Comparison of ENCODE assay signal across 9 mouse cellular contexts in the genomic region with DNA sequence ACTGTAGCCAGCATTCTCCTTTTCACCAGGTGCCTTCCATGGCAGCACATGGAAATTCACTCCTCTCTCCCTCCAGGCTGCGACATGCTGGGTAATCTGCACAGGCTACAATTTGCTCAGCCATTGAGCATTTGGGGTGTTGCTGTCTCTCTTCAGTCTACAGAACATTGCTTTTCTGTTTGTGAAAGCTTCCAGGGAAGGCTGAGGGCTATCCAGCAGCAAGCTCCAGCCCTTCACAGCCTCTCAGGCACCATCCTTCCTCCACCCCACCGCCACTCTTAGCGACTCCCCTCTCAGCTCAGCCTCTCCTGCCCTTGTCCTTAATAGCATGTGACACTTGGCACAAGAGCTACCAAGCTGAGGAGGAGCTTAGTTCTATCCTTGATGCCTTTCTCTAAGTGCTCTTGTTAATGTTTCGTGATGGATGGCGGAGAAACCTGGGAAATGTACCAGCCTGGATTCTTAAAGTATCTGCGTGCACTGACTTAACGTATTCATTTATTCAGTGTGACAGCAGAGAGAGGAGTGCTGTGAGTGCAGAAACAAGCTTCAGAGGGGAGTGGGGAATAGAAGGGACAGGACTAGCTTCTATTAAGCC.
DNase-seq lines count a peak whose midpoint lies in the region; ATAC-seq and TF ChIP-seq lines count a peak whose summit lies in the region.
"Had no signal": no experiment of that assay in that cellular context is flagged by ENCODE, and none has a peak within 500 bp of the region (broad histone marks: within the 10 kb centered on the region; RNA-seq: fewer than 3 reads in every experiment).

No protein-coding gene starts in this region.

- H3K4me1 ChIP-seq in hindbrain, embryonic 15.5 days (replicated peaks): peaks cover 39% of the 10 kb centered on the region
- peaks cover 28% of the 10 kb centered on the region for H3K4me1 ChIP-seq in midbrain, embryonic 15.5 days
- 0 out of 2 replicates have a peak, but pooled peaks cover 4% of the 10 kb centered on the region for H3K4me1 ChIP-seq in liver, postnatal 0 days (ENCODE audit: insufficient read depth)

- no peak overlapping the region for H3K4me3 ChIP-seq in hindbrain, embryonic 15.5 days
- H3K4me3 ChIP-seq in midbrain, embryonic 15.5 days: no peak overlapping the region
- no peak overlapping the region for H3K4me3 ChIP-seq in liver, postnatal 0 days (ENCODE audit: low read depth, low read length)

- no peaks in the 10 kb centered on the region for H3K27me3 ChIP-seq in hindbrain, embryonic 15.5 days
- no peaks in the 10 kb centered on the region for H3K27me3 ChIP-seq in midbrain, embryonic 15.5 days (replicated peaks)
- no peaks in the 10 kb centered on the region for H3K27me3 ChIP-seq in liver, postnatal 0 days (ENCODE audit: insufficient read depth, low read length)

- no peaks in the 10 kb centered on the region for H3K9me3 ChIP-seq in hindbrain, embryonic 15.5 days
- H3K9me3 ChIP-seq in midbrain, embryonic 15.5 days: no peaks in the 10 kb centered on the region
- H3K9me3 ChIP-seq in liver, postnatal 0 days (ENCODE audit: low read length): no peaks in the 10 kb centered on the region

- H3K27ac ChIP-seq in hindbrain, embryonic 15.5 days (replicated peaks): peak overlapping the region; percentile 86
- peak overlapping the region; percentile 84 for H3K27ac ChIP-seq in midbrain, embryonic 15.5 days
- no peak overlapping the region for H3K27ac ChIP-seq in liver, postnatal 0 days (ENCODE audit: low read depth)
- H3K27ac ChIP-seq: liver, embryonic 14.5 days had no signal

- 0 out of 2 replicates have a peak overlapping the region, but pooled peaks have one; percentile 8 for H3K9ac ChIP-seq in hindbrain, embryonic 15.5 days
- 0 out of 2 replicates have a peak overlapping the region, but pooled peaks have one; percentile 3 for H3K9ac ChIP-seq in midbrain, embryonic 15.5 days
- H3K9ac ChIP-seq in liver, postnatal 0 days (replicated peaks): no peak overlapping the region
- H3K9ac ChIP-seq: liver, embryonic 14.5 days had no signal

- H3K36me3 ChIP-seq in hindbrain, embryonic 15.5 days: no peaks in the 10 kb centered on the region
- H3K36me3 ChIP-seq in midbrain, embryonic 15.5 days (replicated peaks): no peaks in the 10 kb centered on the region
- H3K36me3 ChIP-seq in liver, postnatal 0 days (replicated peaks; ENCODE audit: insufficient read depth, low read length): no peaks in the 10 kb centered on the region

- TF ChIP-seq POLR2A in brain, embryonic 14.5 days (IDR thresholded peaks at IDR 0.05; ENCODE audit: borderline replicate concordance, extremely low read depth, insufficient read depth, insufficient read length, poor library complexity, severe bottlenecking): no peak

- ATAC-seq in hindbrain, embryonic 15.5 days (ENCODE audit: low FRiP score, low read depth): peak; percentile 75
- ATAC-seq in midbrain, embryonic 15.5 days (replicated peaks): peak; percentile 82
- no peak for ATAC-seq in liver, postnatal 0 days

- peak; percentile 78 for DNase-seq in brain, adult 2 months (ENCODE audit: low read depth, low spot score)
- peak; percentile 87 for DNase-seq in brain, embryonic 14.5 days (ENCODE audit: low read depth)
- no peak for DNase-seq in liver, postnatal 0 days
- DNase-seq in layer of hippocampus, postnatal 10 days (ENCODE audit: low spot score in 2 of 2): no peak
- no peak for DNase-seq in MN1 (ENCODE audit: low spot score)
- DNase-seq: heart, postnatal 36 days had no signal

- WGBS in hindbrain, embryonic 15.5 days: 23% methylated on average over 7 of the region's 7 CpGs
- WGBS in midbrain, embryonic 15.5 days: 19% methylated on average over 7 of the region's 7 CpGs
- WGBS in liver, postnatal 0 days (ENCODE audit: insufficient replicate concordance): 70% methylated on average over 7 of the region's 7 CpGs

- no peak for TF ChIP-seq EP300 in liver, postnatal 0 days (IDR thresholded peaks at IDR 0.05; ENCODE audit: low read depth)

- TF ChIP-seq CTCF in brain, embryonic 14.5 days (IDR thresholded peaks at IDR 0.05; ENCODE audit: borderline replicate concordance, extremely low read depth, insufficient read depth, insufficient read length): no peak
- TF ChIP-seq CTCF in liver, postnatal 0 days (IDR thresholded peaks at IDR 0.05; ENCODE audit: low read depth): no peak

- H3K4me2 ChIP-seq in hindbrain, embryonic 15.5 days: peak overlapping the region; percentile 16
- H3K4me2 ChIP-seq in midbrain, embryonic 15.5 days: peak overlapping the region; percentile 22
- no peak overlapping the region for H3K4me2 ChIP-seq in liver, postnatal 0 days (ENCODE audit: low read depth, low read length)

Comparison
In these comparisons a context has a peak if more than half of its experiments do, and no peak if none do; other contexts are left out.
1. DNase-seq: peak in brain, adult 2 months (single experiment) and brain, embryonic 14.5 days (single experiment); none in liver, postnatal 0 days (single experiment), layer of hippocampus, postnatal 10 days (0 of 2) and MN1 (single experiment).